Mouse (Mus musculus) left cerebral cortex, postnatal 4 days (tissue): ENCODE measurements around the gene Zdhhc18. TPM values are rescaled to one million over a fixed set of nuclear protein-coding genes. Genes with fewer than 3 reads are reported as not detected.

Source experiments
- DNase-seq: peaks from one replicate; pipeline ENCODE4 v3.0.0-alpha.2; 2022
- intact Hi-C: fragments of 180-260 bp; cut with DNase I; formaldehyde crosslinking; loops from one replicate; pipeline ENCODE4 v1.15.1; 2025
- total RNA-seq, 2 experiments: library from RNA; stranded (reverse); gene quantifications; 2 replicates each; pipeline ENCODE4 v1.2.3; 2021

Zdhhc18 gene
- 10 to 100 TPM; 37.1 to 37.8 TPM for total RNA-seq

GRCm38 (mm10) chr4:133649989-133650699, at the start of gene Zdhhc18:
Gene Zdhhc18, minus strand, starts transcription at chr4:133650154.
- intact Hi-C loops = no loop called here

GRCm38 (mm10) chr4:133695363-133695762, 45.4 kb upstream of the Zdhhc18 start:
- intact Hi-C loops = no loop called here
- DNase-seq = no peak

More at GRCm38 (mm10) chr4:133649989-133650699, at the start of gene Zdhhc18:
- peak; percentile 80 for DNase-seq

GRCm38 (mm10) chr4:133690252-133690651, 40.3 kb upstream of the Zdhhc18 start:
- no peak for DNase-seq
- intact Hi-C loops = no loop called here

GRCm38 (mm10) chr4:133688417-133689067, 38.6 kb upstream of the Zdhhc18 start:
- no peak for DNase-seq
- intact Hi-C loops = no loop called here

- intact Hi-C loops = no loop called here
- no peak for DNase-seq
These were observed 37.2 kb upstream of the Zdhhc18 start for GRCm38 (mm10) chr4:133687126-133687525.

- no peak for DNase-seq
- intact Hi-C loops = no loop called here
These were observed 36.6 kb upstream of the Zdhhc18 start for GRCm38 (mm10) chr4:133686512-133686911.

GRCm38 (mm10) chr4:133680206-133680786, 30.3 kb upstream of the Zdhhc18 start:
- DNase-seq = no peak
- intact Hi-C loops = no loop called here

GRCm38 (mm10) chr4:133679629-133680028, 29.7 kb upstream of the Zdhhc18 start:
- intact Hi-C loops = no loop called here
- no peak for DNase-seq

- intact Hi-C loops = no loop called here
- no peak for DNase-seq
These were observed 27.3 kb upstream of the Zdhhc18 start for GRCm38 (mm10) chr4:133677266-133677665.

- intact Hi-C loops = no loop called here
- DNase-seq = no peak
These were observed 26.2 kb upstream of the Zdhhc18 start for GRCm38 (mm10) chr4:133676189-133676588.

GRCm38 (mm10) chr4:133675594-133676016, 25.7 kb upstream of the Zdhhc18 start:
- intact Hi-C loops = no loop called here
- peak; percentile 74 for DNase-seq

GRCm38 (mm10) chr4:133674331-133674695, 24.4 kb upstream of the Zdhhc18 start:
- intact Hi-C loops = loop anchor here (5.0 kb wide), 1 partner anchor 138 kb away; no protein-coding TSS in a partner anchor

GRCm38 (mm10) chr4:133673666-133674330, 23.8 kb upstream of the Zdhhc18 start:
- no peak for DNase-seq
- intact Hi-C loops = loop anchor here (5.0 kb wide), 1 partner anchor 139 kb away; no protein-coding TSS in a partner anchor

More at GRCm38 (mm10) chr4:133674331-133674695, 24.4 kb upstream of the Zdhhc18 start:
- DNase-seq = no peak

- intact Hi-C loops = loop anchor here (5.0 kb wide), 1 partner anchor 139 kb away; no protein-coding TSS in a partner anchor
- DNase-seq = no peak
These were observed 23.1 kb upstream of the Zdhhc18 start for GRCm38 (mm10) chr4:133672845-133673647.

- peak; percentile 96 for DNase-seq
- intact Hi-C loops = loop anchor here (2.0 to 5.0 kb wide), 3 partner anchors 81 to 157 kb away; no protein-coding TSS in a partner anchor
These were observed 22.2 kb upstream of the Zdhhc18 start, which contains the start of gene Pigv for GRCm38 (mm10) chr4:133671881-133672844. Gene Pigv, minus strand, starts transcription at chr4:133672647.

GRCm38 (mm10) chr4:133671184-133671880, 21.4 kb upstream of the Zdhhc18 start:
- peak; percentile 87 for DNase-seq
- intact Hi-C loops = loop anchor here (2.0 to 5.0 kb wide), 3 partner anchors 81 to 157 kb away; no protein-coding TSS in a partner anchor

GRCm38 (mm10) chr4:133669652-133670210, 19.8 kb upstream of the Zdhhc18 start:
- intact Hi-C loops = loop anchor here (2.0 to 5.0 kb wide), 3 partner anchors 83 to 159 kb away; no protein-coding TSS in a partner anchor
- no peak for DNase-seq

- intact Hi-C loops = no loop called here
- DNase-seq = peak; percentile 47
These were observed 18.6 kb upstream of the Zdhhc18 start for GRCm38 (mm10) chr4:133668537-133668936.
